Mouse (Mus musculus): ENCODE measurements at regions not wholly inside any gene's neighbourhood (a gene's known extent, or its start where the extent isn't known, plus 50 kb on each side); places are given as distances from the start of the nearest gene placed in this dataset.

DNA sequence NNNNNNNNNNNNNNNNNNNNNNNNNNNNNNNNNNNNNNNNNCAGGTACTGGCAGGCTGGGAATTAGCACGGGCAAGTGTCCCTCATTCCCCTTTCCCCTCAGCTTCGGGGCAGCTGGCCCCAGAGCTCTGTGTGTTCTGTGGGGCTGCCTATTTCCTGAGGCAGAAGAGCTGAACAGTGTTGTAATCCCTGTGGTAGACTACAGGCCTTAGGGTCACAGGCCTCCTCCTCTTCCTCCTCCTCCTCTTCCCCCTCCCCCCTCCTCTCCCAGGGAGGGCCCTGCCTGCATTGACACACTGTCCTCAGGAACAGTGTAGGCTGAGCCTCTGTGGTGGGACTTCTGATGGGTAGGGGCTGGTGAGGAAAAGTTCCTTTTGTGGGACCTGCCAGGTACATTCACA, 247.7 kb downstream of the Uaca start:
- dilution Hi-C loops (cut with MboI; ENCODE audit: extremely low pct_ligation_motif_present, extremely low pct_unique_long_range_greater_than_20kb, low sequenced_read_pairs) = no loop called here
- Histone ChIP-seq H3K27me3 (replicated peaks) (peaks cover 25% of the 10 kb centered on the region), H3K4me1 (ENCODE audit: control insufficient read depth in 1 of 2, insufficient read depth in 2 of 2) (peaks cover 0 to 7% of the 10 kb centered on the region in 2 experiments; a peak in 2 of 4 replicates), H3K4me2 (ENCODE audit: insufficient read depth, low read depth, poor library complexity, severe bottlenecking) (no peak overlapping the region), H3K9me3 (replicated peaks; ENCODE audit: low read length) (no peaks in the 10 kb centered on the region), H3K27ac (ENCODE audit: insufficient read depth, low read depth) (no peak overlapping the region), H3K79me2 (replicated peaks; ENCODE audit: control insufficient read depth, extremely low read depth, insufficient read depth, poor library complexity, severe bottlenecking) (no peaks in the 10 kb centered on the region), H3K9ac (ENCODE audit: insufficient read depth, low read depth) (no peak overlapping the region), H3K36me3 (replicated peaks in 1 of 2; ENCODE audit: control insufficient read depth in 1 of 2, insufficient read depth in 1 of 2, low read length in 1 of 2) (no peaks in the 10 kb centered on the region), H3K4me3 (replicated peaks in 1 of 3; ENCODE audit: low read depth in 2 of 3, low read length in 2 of 3, poor library complexity in 1 of 3) (no peak overlapping the region)
- DNase-seq (ENCODE audit: extremely low read depth) = no peak
- TF ChIP-seq CHD2 (IDR thresholded peaks at IDR 0.05; ENCODE audit: low read length) (no peak), NELFE (IDR thresholded peaks at IDR 0.05; ENCODE audit: low read depth, low read length) (no peak), USF2 (conservative IDR thresholded peaks at IDR 0.05; ENCODE audit: low read depth, low read length) (no peak)
- in situ Hi-C loops (cut with MboI; ENCODE audit: low pct_ligation_motif_present, low pct_unique_long_range_greater_than_20kb, low sequenced_read_pairs) = loop anchor here (25.0 kb wide), 1 partner anchor 820 kb away; no protein-coding TSS in a partner anchor

GRCm38 (mm10) chr9:61044983-61045382, 250.6 kb downstream of the Uaca start:
- DNase-seq (ENCODE audit: extremely low read depth) = no peak
- Histone ChIP-seq H3K4me3 (replicated peaks in 1 of 3; ENCODE audit: low read depth in 2 of 3, low read length in 2 of 3, poor library complexity in 1 of 3) (no peak overlapping the region), H3K9ac (ENCODE audit: insufficient read depth, low read depth) (no peak overlapping the region), H3K27ac (ENCODE audit: insufficient read depth, low read depth) (no peak overlapping the region), H3K4me1 (ENCODE audit: control insufficient read depth in 1 of 2, insufficient read depth in 2 of 2) (peaks cover 0 to 7% of the 10 kb centered on the region in 2 experiments; a peak in 2 of 4 replicates), H3K36me3 (replicated peaks in 1 of 2; ENCODE audit: control insufficient read depth in 1 of 2, insufficient read depth in 1 of 2, low read length in 1 of 2) (no peaks in the 10 kb centered on the region), H3K9me3 (replicated peaks; ENCODE audit: low read length) (no peaks in the 10 kb centered on the region), H3K79me2 (replicated peaks; ENCODE audit: control insufficient read depth, extremely low read depth, insufficient read depth, poor library complexity, severe bottlenecking) (no peaks in the 10 kb centered on the region), H3K4me2 (ENCODE audit: insufficient read depth, low read depth, poor library complexity, severe bottlenecking) (no peak overlapping the region), H3K27me3 (replicated peaks) (peaks cover 22% of the 10 kb centered on the region)
- TF ChIP-seq UBTF (IDR thresholded peaks at IDR 0.05; ENCODE audit: low read depth, low read length) (no peak), GABPA (IDR thresholded peaks at IDR 0.05; ENCODE audit: insufficient replicate concordance, low read depth, low read length) (no peak), CTCF (conservative IDR thresholded peaks at IDR 0.05 in 1 of 2, IDR thresholded peaks at IDR 0.05 in 1 of 2; ENCODE audit: low read depth in 2 of 2, low read length in 2 of 2) (no peak), EP300 (IDR thresholded peaks at IDR 0.05; ENCODE audit: low read length) (no peak), BHLHE40 (IDR thresholded peaks at IDR 0.05; ENCODE audit: low read depth, low read length) (no peak), CHD2 (IDR thresholded peaks at IDR 0.05; ENCODE audit: low read length) (no peak), ETS1 (conservative IDR thresholded peaks at IDR 0.05; ENCODE audit: low read depth, low read length) (no peak), TBP (conservative IDR thresholded peaks at IDR 0.05; ENCODE audit: low read depth, low read length) (no peak), MXI1 (IDR thresholded peaks at IDR 0.05; ENCODE audit: low read depth, low read length) (no peak), MAX (IDR thresholded peaks at IDR 0.05; ENCODE audit: low read length) (no peak), KAT2A (IDR thresholded peaks at IDR 0.05; ENCODE audit: insufficient replicate concordance, low read length) (no peak)
- dilution Hi-C loops (cut with MboI; ENCODE audit: extremely low pct_ligation_motif_present, extremely low pct_unique_long_range_greater_than_20kb, low sequenced_read_pairs) = no loop called here
- in situ Hi-C loops (cut with MboI; ENCODE audit: low pct_ligation_motif_present, low pct_unique_long_range_greater_than_20kb, low sequenced_read_pairs) = loop anchor here (25.0 kb wide), 1 partner anchor 817 kb away; no protein-coding TSS in a partner anchor

GRCm38 (mm10) chr9:61046517-61046916, 252.2 kb downstream of the Uaca start:
- Histone ChIP-seq H3K79me2 (replicated peaks; ENCODE audit: control insufficient read depth, extremely low read depth, insufficient read depth, poor library complexity, severe bottlenecking) (no peaks in the 10 kb centered on the region), H3K9me3 (replicated peaks; ENCODE audit: low read length) (peaks cover 5% of the 10 kb centered on the region), H3K4me2 (ENCODE audit: insufficient read depth, low read depth, poor library complexity, severe bottlenecking) (no peak overlapping the region), H3K4me3 (replicated peaks in 1 of 3; ENCODE audit: low read depth in 2 of 3, low read length in 2 of 3, poor library complexity in 1 of 3) (no peak overlapping the region), H3K36me3 (replicated peaks in 1 of 2; ENCODE audit: control insufficient read depth in 1 of 2, insufficient read depth in 1 of 2, low read length in 1 of 2) (no peaks in the 10 kb centered on the region), H3K9ac (ENCODE audit: insufficient read depth, low read depth) (no peak overlapping the region), H3K4me1 (ENCODE audit: control insufficient read depth in 1 of 2, insufficient read depth in 2 of 2) (peaks cover 0 to 7% of the 10 kb centered on the region in 2 experiments; a peak in 2 of 4 replicates), H3K27ac (ENCODE audit: insufficient read depth, low read depth) (no peak overlapping the region), H3K27me3 (replicated peaks) (peaks cover 21% of the 10 kb centered on the region)
- TF ChIP-seq ZNF384 (IDR thresholded peaks at IDR 0.05; ENCODE audit: low read depth, low read length) (no peak), KAT2A (IDR thresholded peaks at IDR 0.05; ENCODE audit: insufficient replicate concordance, low read length) (no peak), CTCF (conservative IDR thresholded peaks at IDR 0.05 in 1 of 2, IDR thresholded peaks at IDR 0.05 in 1 of 2; ENCODE audit: low read depth in 2 of 2, low read length in 2 of 2) (peak; percentile 84 to 88), HCFC1 (IDR thresholded peaks at IDR 0.05; ENCODE audit: low read depth, low read length) (no peak), POLR2A (IDR thresholded peaks at IDR 0.05; ENCODE audit: low read depth, low read length) (no peak), ZC3H11A (IDR thresholded peaks at IDR 0.05; ENCODE audit: low read depth, low read length) (peak; percentile 64), ZMIZ1 (IDR thresholded peaks at IDR 0.05; ENCODE audit: low read depth, low read length) (no peak), ZKSCAN1 (IDR thresholded peaks at IDR 0.05; ENCODE audit: borderline replicate concordance, low read depth, low read length) (no peak), UBTF (IDR thresholded peaks at IDR 0.05; ENCODE audit: low read depth, low read length) (no peak), RAD21 (IDR thresholded peaks at IDR 0.05; ENCODE audit: low read depth, low read length) (peak; percentile 86), BHLHE40 (IDR thresholded peaks at IDR 0.05; ENCODE audit: low read depth, low read length) (no peak), USF1 (IDR thresholded peaks at IDR 0.05; ENCODE audit: low read depth, low read length) (no peak), SMC3 (IDR thresholded peaks at IDR 0.05; ENCODE audit: low read depth, low read length) (peak; percentile 87)
- dilution Hi-C loops (cut with MboI; ENCODE audit: extremely low pct_ligation_motif_present, extremely low pct_unique_long_range_greater_than_20kb, low sequenced_read_pairs) (no loop called here), in situ Hi-C loops (cut with MboI; ENCODE audit: low pct_ligation_motif_present, low pct_unique_long_range_greater_than_20kb, low sequenced_read_pairs) (loop anchor here (25.0 kb wide), 1 partner anchor 816 kb away; no protein-coding TSS in a partner anchor)
- peak; percentile 78 for DNase-seq (ENCODE audit: extremely low read depth)
